ENCODE assay signal across 18 mouse cellular contexts in genomic region chr17:36018979-36019378, GRCm38 (mm10). TPM values are rescaled to one million over a fixed set of nuclear protein-coding genes. Genes with fewer than 3 reads are reported as not detected.
DNase-seq lines count a peak whose midpoint lies in the region; ATAC-seq and TF ChIP-seq lines count a peak whose summit lies in the region.
"Had no signal": no experiment of that assay in that cellular context is flagged by ENCODE, and none has a peak within 500 bp of the region (broad histone marks: within the 10 kb centered on the region; RNA-seq: fewer than 3 reads in every experiment).

No protein-coding gene starts in this region.

- H3K27me3 ChIP-seq in heart, postnatal 0 days (ENCODE audit: control insufficient read depth, insufficient read depth, low read length), result no peaks in the 10 kb centered on the region
- H3K27me3 ChIP-seq in liver, postnatal 0 days (ENCODE audit: insufficient read depth, low read length), result no peaks in the 10 kb centered on the region
- H3K27me3 ChIP-seq: embryonic facial prominence, embryonic 12.5 days; heart, embryonic 15.5 days; midbrain, embryonic 15.5 days had no signal

- H3K9ac ChIP-seq in heart, postnatal 0 days (replicated peaks; ENCODE audit: low read depth, low read length), result no peak overlapping the region
- H3K9ac ChIP-seq in liver, postnatal 0 days (replicated peaks), result peak overlapping the region; percentile 68
- H3K9ac ChIP-seq: embryonic facial prominence, embryonic 12.5 days; heart, embryonic 15.5 days; midbrain, embryonic 15.5 days had no signal

- peaks cover 3% of the 10 kb centered on the region; the same call in 1 of the 2 replicates for H3K4me1 ChIP-seq in heart, postnatal 0 days (ENCODE audit: control insufficient read depth, insufficient read depth)
- H3K4me1 ChIP-seq in liver, postnatal 0 days (ENCODE audit: insufficient read depth), result peaks cover 34% of the 10 kb centered on the region
- H3K4me1 ChIP-seq: midbrain, embryonic 15.5 days had no signal

- H3K36me3 ChIP-seq in heart, postnatal 0 days (replicated peaks; ENCODE audit: control insufficient read depth, insufficient read depth, low read length), result peaks cover 12% of the 10 kb centered on the region; the same call in 1 of the 2 replicates
- H3K36me3 ChIP-seq in liver, postnatal 0 days (replicated peaks; ENCODE audit: insufficient read depth, low read length), result peaks cover 42% of the 10 kb centered on the region

- H3K4me2 ChIP-seq in heart, postnatal 0 days (ENCODE audit: low read depth, low read length), result no peak overlapping the region
- peak overlapping the region; percentile 72 for H3K4me2 ChIP-seq in liver, postnatal 0 days (ENCODE audit: low read depth, low read length)
- H3K4me2 ChIP-seq: embryonic facial prominence, embryonic 12.5 days; heart, embryonic 15.5 days; midbrain, embryonic 15.5 days had no signal

- TF ChIP-seq EP300 in heart, postnatal 0 days (IDR thresholded peaks at IDR 0.05; ENCODE audit: low read depth), result no peak
- no peak for TF ChIP-seq EP300 in liver, postnatal 0 days (IDR thresholded peaks at IDR 0.05; ENCODE audit: low read depth)

- ATAC-seq in heart, postnatal 0 days (ENCODE audit: insufficient read depth, low read depth), result no peak
- no peak for ATAC-seq in liver, postnatal 0 days
- ATAC-seq: forebrain, embryonic 16.5 days; midbrain, embryonic 15.5 days had no signal

- H3K9me3 ChIP-seq in heart, postnatal 0 days (replicated peaks; ENCODE audit: control insufficient read depth, low read length), result no peaks in the 10 kb centered on the region
- peaks cover 3% of the 10 kb centered on the region; the same call in 1 of the 2 replicates for H3K9me3 ChIP-seq in liver, postnatal 0 days (ENCODE audit: low read length)
- H3K9me3 ChIP-seq: embryonic facial prominence, embryonic 12.5 days; heart, embryonic 15.5 days; midbrain, embryonic 15.5 days had no signal

- peak overlapping the region; percentile 80; the same call in 1 of the 2 replicates for H3K27ac ChIP-seq in layer of hippocampus, adult 2 months
- peak overlapping the region; percentile 75; the same call in 1 of the 2 replicates for H3K27ac ChIP-seq in heart, postnatal 0 days (ENCODE audit: low read depth)
- H3K27ac ChIP-seq in liver, postnatal 0 days (ENCODE audit: low read depth), result peak overlapping the region; percentile 97
- H3K27ac ChIP-seq: embryonic facial prominence, embryonic 12.5 days; midbrain, embryonic 15.5 days had no signal

- TF ChIP-seq CTCF in layer of hippocampus, adult 2 months (conservative IDR thresholded peaks at IDR 0.05), result no peak
- TF ChIP-seq CTCF in heart, postnatal 0 days (IDR thresholded peaks at IDR 0.05; ENCODE audit: low read depth), result no peak
- TF ChIP-seq CTCF in liver, postnatal 0 days (IDR thresholded peaks at IDR 0.05; ENCODE audit: low read depth), result no peak

- peak; percentile 57 for DNase-seq in adrenal gland, adult 2 months
- no peak for DNase-seq in adrenal gland, adult 18-20 months (ENCODE audit: low spot score in 2 of 2)
- DNase-seq in layer of hippocampus, adult 2 months (ENCODE audit: low spot score in 2 of 2), result no peak
- DNase-seq in layer of hippocampus, adult 18-20 months (ENCODE audit: low spot score in 2 of 2), result no peak
- DNase-seq in heart, postnatal 0 days (ENCODE audit: low spot score), result no peak
- DNase-seq in liver, postnatal 0 days, result no peak
- no peak for DNase-seq in embryo, embryonic 9.5 days (ENCODE audit: extremely low spot score)
- no peak for DNase-seq in frontal cortex, postnatal 25 days (ENCODE audit: low spot score in 2 of 2)
- DNase-seq: cerebellum, adult 11-12 months; layer of hippocampus, postnatal 36 days; right cerebral cortex, postnatal 4 days had no signal

- no peak overlapping the region for H3K4me3 ChIP-seq in layer of hippocampus, adult 2 months
- H3K4me3 ChIP-seq in heart, postnatal 0 days (ENCODE audit: low read depth, low read length), result no peak overlapping the region
- H3K4me3 ChIP-seq in liver, postnatal 0 days (ENCODE audit: low read depth, low read length), result peak overlapping the region; percentile 56
- H3K4me3 ChIP-seq: embryonic facial prominence, embryonic 12.5 days; heart, embryonic 15.5 days; midbrain, embryonic 15.5 days had no signal

- 40% methylated on average over 2 of the region's 2 CpGs for WGBS in heart, postnatal 0 days
- whole genome bisulfite sequencing in liver, postnatal 0 days (ENCODE audit: insufficient replicate concordance), result 41% methylated on average over 2 of the region's 2 CpGs

RNA-seq across cellular contexts. Expression of gene H2-T24, which starts 1.4 kb away (rescaled TPM):
- 1 to 10 TPM; 6.6 to 8.2 TPM for total RNA-seq in adrenal gland, adult 2 months (2021)
- polyA plus RNA-seq in adrenal gland, adult 2 months (2012; rRNA removed), result 3.6 and 3.7 TPM in 2 replicates
- total RNA-seq in adrenal gland, adult 18-20 months (2021), result 1 to 10 TPM; 7.5 to 8.1 TPM
- total RNA-seq in layer of hippocampus, adult 2 months (2021), result 1 to 10 TPM; 1.7 to 2.4 TPM
- 1 to 10 TPM; 1.1 to 1.2 TPM for total RNA-seq in layer of hippocampus, adult 18-20 months (2021)
- 6.2 TPM in 1 of 2 replicates, not detected in the other for total RNA-seq in heart, postnatal 0 days (2014; rRNA removed; ENCODE audit: low replicate concordance)
- 1.8 TPM in 2 replicates for polyA plus RNA-seq in heart, postnatal 0 days (2015; fragmentation: Nextera tagmentation; extraction: Ambion mirVana)
- 4.6 and 5.4 TPM in 2 replicates for polyA plus RNA-seq in liver, postnatal 0 days (2015; fragmentation: Nextera tagmentation; extraction: Ambion mirVana)
- total RNA-seq: ES-E14 had no signal

RNA-seq across cellular contexts. Expression of gene H2-T23, which starts 13.7 kb away (rescaled TPM):
- total RNA-seq in adrenal gland, adult 2 months (2021), result 10 to 100 TPM; 49.7 to 65.2 TPM
- polyA plus RNA-seq in adrenal gland, adult 2 months (2012; rRNA removed), result 156 and 162 TPM in 2 replicates
- total RNA-seq in adrenal gland, adult 18-20 months (2021), result 100 to 1,000 TPM in 1 of 2 experiments, 10 to 100 TPM in 1; 68.0 to 139 TPM
- total RNA-seq in layer of hippocampus, adult 2 months (2021), result 1 to 10 TPM; 5.2 to 6.0 TPM
- total RNA-seq in layer of hippocampus, adult 18-20 months (2021), result 1 to 10 TPM; 5.4 to 5.9 TPM
- 19.2 and 34.8 TPM in 2 replicates for total RNA-seq in heart, postnatal 0 days (2014; rRNA removed; ENCODE audit: low replicate concordance)
- polyA plus RNA-seq in heart, postnatal 0 days (2015; fragmentation: Nextera tagmentation; extraction: Ambion mirVana), result 10.3 and 10.8 TPM in 2 replicates
- 113 and 120 TPM in 2 replicates for polyA plus RNA-seq in liver, postnatal 0 days (2015; fragmentation: Nextera tagmentation; extraction: Ambion mirVana)

RNA-seq across cellular contexts. Expression of gene H2-T22, which starts 23.6 kb away (rescaled TPM):
- total RNA-seq in adrenal gland, adult 2 months (2021), result 10 to 100 TPM; 32.2 to 42.9 TPM
- 34.7 and 38.6 TPM in 2 replicates for polyA plus RNA-seq in adrenal gland, adult 2 months (2012; rRNA removed)
- total RNA-seq in adrenal gland, adult 18-20 months (2021), result 10 to 100 TPM; 33.0 to 61.5 TPM
- 10 to 100 TPM in 1 of 2 experiments, 1 to 10 TPM in 1; 9.1 to 10.3 TPM for total RNA-seq in layer of hippocampus, adult 2 months (2021)
- total RNA-seq in layer of hippocampus, adult 18-20 months (2021), result 10 to 100 TPM; 13.9 to 15.2 TPM
- 17.4 and 19.6 TPM in 2 replicates for total RNA-seq in heart, postnatal 0 days (2014; rRNA removed; ENCODE audit: low replicate concordance)
- polyA plus RNA-seq in heart, postnatal 0 days (2015; fragmentation: Nextera tagmentation; extraction: Ambion mirVana), result 8.2 and 8.4 TPM in 2 replicates
- polyA plus RNA-seq in liver, postnatal 0 days (2015; fragmentation: Nextera tagmentation; extraction: Ambion mirVana), result 16.2 and 17.1 TPM in 2 replicates

RNA-seq across cellular contexts. Expression of gene Gm6034, which starts 23.8 kb away (rescaled TPM):
- total RNA-seq in adrenal gland, adult 2 months (2021), result under 1 TPM in 1 of 2 experiments, not detected in 1; 0.23 TPM
- 0.10 and 0.50 TPM in 2 replicates for polyA plus RNA-seq in adrenal gland, adult 2 months (2012; rRNA removed)
- not detected for total RNA-seq in adrenal gland, adult 18-20 months (2021)
- total RNA-seq in layer of hippocampus, adult 2 months (2021), result not detected
- total RNA-seq in layer of hippocampus, adult 18-20 months (2021), result not detected
- not detected in 2 replicates for total RNA-seq in heart, postnatal 0 days (2014; rRNA removed; ENCODE audit: low replicate concordance)
- not detected in 2 replicates for polyA plus RNA-seq in heart, postnatal 0 days (2015; fragmentation: Nextera tagmentation; extraction: Ambion mirVana)
- not detected in 2 replicates for polyA plus RNA-seq in liver, postnatal 0 days (2015; fragmentation: Nextera tagmentation; extraction: Ambion mirVana)
- total RNA-seq: neutrophil, adult 5-6 weeks had no signal
- polyA plus RNA-seq: embryonic facial prominence, embryonic 12.5 days; forebrain, embryonic 16.5 days; heart, embryonic 15.5 days; limb, embryonic 14.5 days; midbrain, embryonic 15.5 days had no signal

RNA-seq across cellular contexts. Expression of gene Prr3, which starts 38.9 kb away (rescaled TPM):
- 10 to 100 TPM; 19.5 to 19.8 TPM for total RNA-seq in adrenal gland, adult 2 months (2021)
- polyA plus RNA-seq in adrenal gland, adult 2 months (2012; rRNA removed), result 19.1 and 20.6 TPM in 2 replicates
- total RNA-seq in adrenal gland, adult 18-20 months (2021), result 10 to 100 TPM; 17.5 to 22.8 TPM
- total RNA-seq in layer of hippocampus, adult 2 months (2021), result 10 to 100 TPM; 45.8 to 50.7 TPM
- total RNA-seq in layer of hippocampus, adult 18-20 months (2021), result 10 to 100 TPM; 39.8 to 41.6 TPM
- total RNA-seq in heart, postnatal 0 days (2014; rRNA removed; ENCODE audit: low replicate concordance), result 0.61 and 20.4 TPM in 2 replicates
- polyA plus RNA-seq in heart, postnatal 0 days (2015; fragmentation: Nextera tagmentation; extraction: Ambion mirVana), result 6.7 and 8.6 TPM in 2 replicates
- 6.1 and 6.3 TPM in 2 replicates for polyA plus RNA-seq in liver, postnatal 0 days (2015; fragmentation: Nextera tagmentation; extraction: Ambion mirVana)
